Mouse (Mus musculus) adipocyte (in vitro differentiated cells): ENCODE measurements around the gene Lix1.

ENCODE experiments used
- DNase-seq: peaks from one replicate; pipeline ENCODE4 v3.0.0-alpha.2; 2016; ENCODE audit warnings: low spot score

Gene Lix1

GRCm38 (mm10) chr17:17496730-17497129 is 94.3 kb downstream of the Lix1 start:
- no peak for DNase-seq

GRCm38 (mm10) chr17:17498848-17499247 is 96.4 kb downstream of the Lix1 start:
- DNase-seq, result no peak

GRCm38 (mm10) chr17:17499278-17499677 is 96.8 kb downstream of the Lix1 start:
- no peak for DNase-seq

- DNase-seq, result no peak
These were observed 104.2 kb downstream of the Lix1 start for GRCm38 (mm10) chr17:17506677-17507076.
